Mouse (Mus musculus): ENCODE results near the gene Fndc1.

The Fndc1 gene

GRCm38 (mm10) chr17:7690271-7690670, 136.8 kb downstream of the Fndc1 start:
- DNase-seq (ENCODE audit: low read depth, low spot score): no peak
